Mouse (Mus musculus) heart, adult 8-10 months (tissue): ENCODE measurements around the gene Lrrc71. TPM values are rescaled to one million over a fixed set of nuclear protein-coding genes. Genes with fewer than 3 reads are reported as not detected.

ENCODE experiments used
- DNase-seq: peaks from one replicate; pipeline ENCODE4 v3.0.0; 2022; ENCODE audit warnings: low spot score
- total RNA-seq, 4 experiments: library from RNA; stranded (reverse); gene quantifications; 2 replicates each; pipeline ENCODE4 v1.2.4; 2022

Lrrc71 gene
- total RNA-seq, 4 experiments from 2014 or later = 0.09 to 0.31 (median 0.13) TPM; not detected in 1

DNA sequence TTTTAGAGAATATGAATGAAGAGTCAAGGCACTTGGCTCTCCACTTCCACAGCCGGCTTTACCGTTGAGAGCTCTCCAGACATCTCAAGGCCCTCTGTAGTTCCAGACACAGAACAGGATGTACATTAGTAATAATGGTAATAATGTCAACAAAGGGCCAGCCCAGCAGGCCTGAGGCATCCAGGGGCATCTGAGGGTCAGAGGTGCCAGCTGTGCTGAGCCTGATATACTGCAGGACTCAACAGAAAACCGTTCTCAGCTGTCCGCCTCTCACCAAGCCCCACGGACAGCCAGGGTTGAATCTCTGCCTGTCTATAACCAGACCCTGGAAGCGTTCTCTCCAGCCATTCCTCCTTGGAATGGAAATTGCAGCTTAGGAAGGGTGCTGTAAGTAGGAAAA lies 23.9 kb downstream of the Lrrc71 start:
- no peak for DNase-seq

DNA sequence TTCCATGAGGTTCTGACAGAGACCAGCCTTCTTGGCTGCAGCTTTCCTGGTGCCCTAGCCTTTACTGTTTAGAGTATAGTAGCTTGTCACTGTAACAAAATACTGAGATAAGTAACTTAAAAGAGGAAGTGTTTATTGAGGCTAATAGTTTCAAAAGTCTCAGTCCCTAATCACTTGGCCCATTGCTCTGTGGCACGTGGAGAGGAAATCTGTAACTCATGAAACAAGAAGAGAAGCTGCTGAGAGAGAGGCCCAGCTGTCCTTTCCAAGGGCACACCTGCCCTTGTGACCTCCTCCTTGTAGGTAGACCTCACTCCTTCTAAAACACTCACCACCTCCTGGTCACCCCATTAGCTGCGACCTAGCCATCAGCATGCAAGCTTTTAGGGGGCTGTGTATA lies 29.9 kb downstream of the Lrrc71 start:
- DNase-seq = no peak

Other genes with a start within 250 kb of the Lrrc71 start
- gene Etv3, start 223.2 kb downstream of the Lrrc71 start, total RNA-seq = 10 to 100 TPM; 16.8 to 20.4 (median 18.6) TPM
- gene Arhgef11, start 131.1 kb downstream of the Lrrc71 start, total RNA-seq = 10 to 100 TPM; 19.6 to 21.4 (median 20.5) TPM
- under 1 TPM in 3 of 4 experiments, not detected in 1; 0.16 to 0.30 (median 0.19) TPM for gene Ntrk1, start 46.5 kb upstream of the Lrrc71 start, total RNA-seq
- gene Insrr, start 48.3 kb upstream of the Lrrc71 start, total RNA-seq = not detected
- 10 to 100 TPM; 14.0 to 19.9 (median 15.4) TPM for gene Pear1, start 75.7 kb upstream of the Lrrc71 start, total RNA-seq
- under 1 TPM in 2 of 4 experiments, not detected in 2; 0.06 to 0.16 TPM for gene Sh2d2a, start 98.1 kb upstream of the Lrrc71 start, total RNA-seq
- 10 to 100 TPM; 40.7 to 49.8 (median 45.6) TPM for gene Prcc, start 137.0 kb upstream of the Lrrc71 start, total RNA-seq
- 100 to 1,000 TPM; 109 to 118 (median 117) TPM for gene Hdgf, start 157.7 kb upstream of the Lrrc71 start, total RNA-seq
- gene Mrpl24, start 170.9 kb upstream of the Lrrc71 start, total RNA-seq = 10 to 100 TPM; 73.5 to 80.6 (median 77.1) TPM
- gene Isg20l2, start 181.7 kb upstream of the Lrrc71 start, total RNA-seq = 1 to 10 TPM; 9.0 to 9.8 (median 9.7) TPM
- gene Rrnad1, start 182.1 kb upstream of the Lrrc71 start, total RNA-seq = 1 to 10 TPM; 4.6 to 6.7 (median 5.3) TPM
- not detected for gene Crabp2, start 200.0 kb upstream of the Lrrc71 start, total RNA-seq
- 10 to 100 TPM; 10.1 to 25.1 (median 18.9) TPM for gene Nes, start 222.5 kb upstream of the Lrrc71 start, total RNA-seq